Mouse (Mus musculus) lung, adult 18-20 months (tissue): ENCODE results near the gene Cntn4.

Experiments used
- DNase-seq, 2 experiments: peaks; one replicate each; pipeline ENCODE4 v3.0.0; 2022; ENCODE audit warnings: mixed read lengths in 2 of 2

Cntn4 gene

GRCm38 (mm10) chr6:105677149-105678031 is at the start of gene Cntn4:
Gene Cntn4, plus strand, starts transcription at chr6:105677660.
- DNase-seq, result no peak

- DNase-seq, result no peak
These were observed 3.2 kb upstream of the Cntn4 start for GRCm38 (mm10) chr6:105674276-105674675.

GRCm38 (mm10) chr6:105675099-105675498 is 2.4 kb upstream of the Cntn4 start:
- DNase-seq, result no peak

DNA sequence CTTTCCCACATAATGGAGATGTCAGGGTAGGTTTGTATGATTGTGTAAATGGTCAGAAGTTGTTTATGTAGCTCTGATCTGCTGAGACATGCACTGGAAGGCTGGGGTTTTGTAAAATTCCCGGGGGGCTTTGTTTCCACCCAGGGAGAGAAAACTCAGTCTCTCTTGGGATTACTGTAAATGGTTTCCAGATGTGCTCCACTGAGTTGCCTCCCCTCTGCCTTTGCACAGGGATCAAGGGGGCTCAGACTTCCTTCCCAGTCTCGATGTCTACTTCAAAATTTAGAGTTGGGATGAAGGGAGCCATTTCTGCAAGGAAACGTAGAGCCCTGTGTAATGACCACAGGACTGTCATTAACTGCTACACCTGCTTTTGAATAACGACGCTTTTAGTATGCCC is 823 bp upstream of the Cntn4 start:
- DNase-seq, result no peak

- DNase-seq, result no peak
These were observed 1.3 kb downstream of the Cntn4 start for GRCm38 (mm10) chr6:105678778-105679177.

- DNase-seq, result no peak
These were observed 4.0 kb downstream of the Cntn4 start for GRCm38 (mm10) chr6:105681496-105681895.

DNA sequence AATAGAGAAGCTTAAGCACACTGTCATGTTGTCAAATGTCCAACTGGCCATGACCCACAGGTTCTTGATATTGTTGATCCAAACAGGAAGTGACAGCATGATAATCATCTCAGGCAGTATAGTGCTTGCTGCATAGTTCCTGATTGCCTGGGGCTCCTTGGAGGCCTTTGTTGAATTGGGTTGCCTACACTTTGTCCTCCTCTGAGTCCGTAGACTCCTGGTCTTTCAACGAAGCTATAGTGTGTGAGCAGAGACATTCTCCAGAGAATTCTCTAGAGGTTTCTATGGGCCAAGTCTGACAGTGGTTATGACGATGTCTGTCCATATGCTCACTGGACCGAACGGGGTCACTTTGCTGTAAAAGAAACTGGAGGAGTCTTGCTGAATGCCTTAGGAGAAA is 5.8 kb downstream of the Cntn4 start:
- no peak for DNase-seq

DNA sequence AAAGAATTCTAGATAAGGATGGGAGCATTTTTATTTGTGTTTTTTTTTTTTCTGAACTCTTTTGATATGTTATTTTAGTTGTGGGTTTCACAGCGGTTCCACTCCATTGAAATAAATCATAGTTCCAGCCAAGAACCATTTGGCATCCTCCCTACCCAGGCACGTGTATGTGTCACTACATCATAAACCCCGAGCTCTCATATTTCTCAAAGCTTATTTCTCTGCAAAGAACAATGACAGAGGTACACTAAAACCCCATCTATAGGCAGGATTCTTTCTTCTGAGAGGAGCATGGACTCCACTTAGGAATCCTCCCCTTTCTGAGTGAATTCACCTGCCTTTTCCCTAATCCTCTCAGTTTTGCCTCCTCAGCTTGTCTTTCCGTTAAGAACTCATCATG is 6.7 kb downstream of the Cntn4 start:
- no peak for DNase-seq

DNA sequence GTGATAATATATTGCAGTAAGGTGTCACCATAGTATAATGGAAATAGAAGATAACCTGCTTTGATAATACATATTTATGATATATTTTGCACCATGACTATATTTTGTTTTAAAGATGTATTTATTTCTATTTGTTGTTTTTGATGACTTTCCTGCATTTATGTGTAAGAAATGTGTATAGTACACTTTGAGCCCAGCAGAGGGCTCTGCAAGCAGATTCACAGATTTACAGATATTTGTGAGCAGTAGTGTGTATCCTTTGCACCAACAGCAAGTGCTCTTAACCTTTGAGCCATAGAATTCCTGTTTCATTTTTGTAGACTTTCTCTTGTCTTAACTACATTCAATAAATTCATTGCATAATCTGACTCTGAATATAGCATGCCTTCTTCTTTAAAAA is 10.7 kb downstream of the Cntn4 start:
- no peak for DNase-seq

- DNase-seq, result no peak
These were observed 64.6 kb downstream of the Cntn4 start for GRCm38 (mm10) chr6:105742026-105742425.

GRCm38 (mm10) chr6:105780616-105781015 is 103.2 kb downstream of the Cntn4 start:
- no peak for DNase-seq

GRCm38 (mm10) chr6:105788462-105788861 is 111.0 kb downstream of the Cntn4 start:
- no peak for DNase-seq

GRCm38 (mm10) chr6:105835099-105835498 is 157.6 kb downstream of the Cntn4 start:
- DNase-seq, result no peak

- DNase-seq, result no peak
These were observed 169.8 kb downstream of the Cntn4 start for GRCm38 (mm10) chr6:105847296-105847695.

GRCm38 (mm10) chr6:105892838-105893237 is 215.4 kb downstream of the Cntn4 start:
- no peak for DNase-seq

DNA sequence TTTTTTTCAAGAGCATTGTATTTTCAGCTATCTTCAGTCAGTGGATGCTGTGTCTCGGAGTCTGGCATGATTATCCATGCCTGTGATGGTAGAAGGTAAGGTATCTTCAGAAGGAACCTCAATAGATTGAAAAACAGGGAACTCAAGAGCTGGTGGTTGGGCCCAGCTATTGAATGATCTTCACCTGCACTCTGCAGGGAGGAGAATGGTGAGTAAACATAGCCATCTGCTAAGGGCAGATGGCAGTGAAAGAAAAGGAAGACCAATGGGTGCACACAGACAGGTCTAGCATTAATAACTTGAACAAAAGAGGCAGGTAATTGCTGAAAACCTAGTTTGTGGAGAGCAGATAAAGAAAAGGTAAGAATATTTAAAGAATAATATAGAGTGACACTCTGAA is 261.0 kb downstream of the Cntn4 start:
- no peak for DNase-seq

DNA sequence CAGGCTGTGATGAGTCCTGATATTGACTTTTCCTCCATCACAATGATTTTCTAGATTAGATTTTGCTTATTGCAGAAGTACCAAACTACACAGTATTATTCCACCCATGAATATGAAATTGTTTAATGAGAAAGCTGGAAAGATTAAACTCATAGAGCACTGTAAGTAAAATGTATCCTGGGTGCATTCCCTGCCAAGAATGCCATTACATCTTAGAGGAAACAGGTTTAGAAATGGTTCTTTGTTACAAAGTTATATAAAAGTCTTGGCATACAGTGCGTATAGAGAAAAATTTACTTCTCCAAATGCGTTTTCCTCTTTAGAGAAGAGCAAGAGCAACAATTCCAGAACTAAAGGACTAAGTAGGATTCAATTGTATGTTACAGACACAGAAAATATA is 261.8 kb downstream of the Cntn4 start:
- DNase-seq, result no peak

- no peak for DNase-seq
These were observed 263.1 kb downstream of the Cntn4 start for GRCm38 (mm10) chr6:105940591-105940990.

- peak in 1 of 2 experiments; percentile 0 for DNase-seq
These were observed 314.0 kb downstream of the Cntn4 start for GRCm38 (mm10) chr6:105991492-105991891.

DNA sequence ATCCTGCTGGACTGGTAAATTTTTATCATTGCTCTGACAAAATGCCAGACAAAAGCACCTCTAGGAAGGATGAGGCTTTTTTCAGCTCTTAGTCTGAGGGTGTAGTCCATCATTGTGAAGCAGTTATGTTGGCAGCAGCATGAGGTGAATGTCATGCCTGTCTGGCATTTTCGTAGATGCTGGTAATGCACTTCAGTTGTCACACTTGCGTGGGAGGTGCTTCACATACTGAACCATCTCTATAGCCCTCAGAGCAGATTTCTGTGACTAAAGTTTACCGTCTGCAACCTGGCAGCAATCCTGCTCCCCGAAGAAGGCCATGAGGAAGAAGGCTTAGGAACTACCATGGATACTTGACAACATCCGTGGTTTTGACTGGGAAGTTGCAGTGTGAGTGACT is 335.6 kb downstream of the Cntn4 start:
- no peak for DNase-seq

GRCm38 (mm10) chr6:106015126-106015525 is 337.7 kb downstream of the Cntn4 start:
- DNase-seq, result no peak

- no peak for DNase-seq
These were observed 371.4 kb downstream of the Cntn4 start for GRCm38 (mm10) chr6:106048878-106049277.

DNA sequence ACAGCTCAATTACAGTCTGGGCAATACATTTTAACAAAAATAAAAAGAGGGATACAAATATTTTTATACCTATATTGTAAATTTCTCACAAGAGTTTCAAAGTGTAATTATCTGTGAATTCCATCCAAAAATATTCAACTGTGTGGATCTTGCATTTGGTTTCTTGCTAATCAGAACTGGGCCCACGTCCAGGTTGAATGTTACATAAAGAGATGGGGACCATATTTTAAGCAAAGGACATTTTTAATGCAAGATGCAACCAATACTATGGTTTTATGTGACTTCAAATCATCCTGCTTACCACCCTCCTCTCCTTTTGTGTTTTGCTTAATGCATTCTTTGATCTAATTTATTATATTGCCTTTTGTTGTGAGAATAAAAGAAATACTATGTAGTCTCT is 378.7 kb downstream of the Cntn4 start:
- DNase-seq, result no peak

- DNase-seq, result no peak
These were observed 400.7 kb downstream of the Cntn4 start for GRCm38 (mm10) chr6:106078071-106078603.

DNA sequence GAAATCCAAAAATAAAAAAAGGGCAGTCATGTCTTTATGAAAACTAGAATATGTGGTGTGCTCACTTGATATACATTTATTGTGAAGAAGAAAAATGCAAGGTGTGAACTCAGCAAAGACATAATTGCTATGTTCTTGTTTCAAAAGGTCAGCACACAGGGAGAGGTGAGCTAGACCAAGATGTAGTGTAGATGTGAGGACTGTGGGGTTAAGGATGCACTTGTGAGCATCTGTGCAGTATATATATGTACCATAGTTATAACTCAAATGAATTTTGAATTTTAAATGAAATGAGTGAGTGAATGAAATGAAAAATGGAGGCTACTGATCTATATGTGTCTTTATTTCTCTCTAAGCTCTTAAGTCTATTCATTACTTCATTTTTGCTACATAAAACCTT is 401.2 kb downstream of the Cntn4 start:
- DNase-seq, result no peak
